Mouse (Mus musculus) heart, adult 8-10 months (tissue): ENCODE results near the gene Ern1. TPM values are rescaled to one million over a fixed set of nuclear protein-coding genes. Genes with fewer than 3 reads are reported as not detected.
A peak's percentile ranks its signal among the peaks of the same experiment; 100 is the strongest.

Experiments used
- DNase-seq: peaks from one replicate; pipeline ENCODE4 v3.0.0; 2022; ENCODE audit warnings: low spot score
- total RNA-seq, 4 experiments: library from RNA; stranded (reverse); gene quantifications; 2 replicates each; pipeline ENCODE4 v1.2.4; 2022

The Ern1 gene
- 10 to 100 TPM; 10.2 to 14.0 (median 12.8) TPM for total RNA-seq

- DNase-seq, result peak; percentile 97
These were observed at the start of gene Ern1 for GRCm38 (mm10) chr11:106487733-106488115. Gene Ern1, minus strand, starts transcription at chr11:106487852.

DNA sequence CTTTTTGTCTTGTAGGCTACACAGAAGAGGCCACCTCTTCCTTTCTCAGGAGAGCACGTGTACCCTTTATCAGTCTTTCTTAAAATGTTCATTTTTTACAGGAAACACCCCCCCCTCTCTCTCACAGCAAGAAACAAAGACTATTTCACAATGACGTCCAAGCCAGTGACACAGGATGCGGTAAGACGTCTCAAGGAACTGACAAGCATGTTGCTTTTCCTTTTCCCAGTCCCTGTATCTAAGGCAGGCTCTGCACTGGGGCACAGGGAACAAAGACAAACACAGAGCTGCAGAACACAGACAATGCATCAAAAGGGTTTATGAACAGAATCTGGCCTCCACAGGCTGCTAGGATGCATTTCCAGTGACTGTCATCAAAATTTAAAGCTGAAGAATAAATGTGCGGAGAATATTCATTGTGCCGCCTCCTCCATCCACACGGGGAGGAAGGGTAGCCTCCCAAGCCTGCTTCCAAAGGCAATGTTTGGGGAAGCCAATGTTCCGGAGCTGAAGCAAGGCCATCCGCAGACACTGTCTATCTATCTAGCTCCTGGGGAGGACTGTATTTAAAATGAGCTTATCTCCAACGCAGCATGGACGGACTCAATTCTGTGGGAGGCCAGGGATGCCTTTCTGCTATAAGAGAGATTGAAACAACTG, 48.7 kb upstream of the Ern1 start:
- DNase-seq, result no peak

- no peak for DNase-seq
These were observed 48.1 kb upstream of the Ern1 start for GRCm38 (mm10) chr11:106535660-106536252.

DNA sequence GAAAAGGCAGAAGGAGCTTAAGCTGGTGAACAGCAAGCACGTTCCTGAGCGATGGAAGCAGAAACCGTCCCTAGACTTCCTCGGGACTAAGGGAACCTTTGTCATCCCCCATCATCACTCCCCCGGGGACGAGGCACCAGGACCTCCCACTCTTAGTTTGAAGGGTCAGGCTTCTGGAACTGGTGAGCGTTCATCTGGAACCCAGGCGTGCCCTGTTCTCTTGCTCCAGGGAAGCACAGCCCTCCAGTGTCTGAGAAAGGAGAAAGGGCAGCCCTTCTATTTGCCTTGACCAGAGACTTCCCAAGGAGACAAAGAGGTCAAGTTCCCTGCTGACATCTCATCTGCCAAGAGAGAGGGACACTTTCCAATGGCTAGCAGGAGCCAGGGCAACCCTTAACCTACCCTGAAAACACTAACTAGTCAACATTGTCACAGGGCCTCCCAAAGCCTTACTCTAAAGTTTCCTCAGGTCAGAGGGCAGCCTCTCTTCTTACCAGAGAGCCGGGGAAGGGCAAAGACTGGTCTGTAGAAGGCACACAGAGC, 44.7 kb upstream of the Ern1 start:
- DNase-seq, result no peak

GRCm38 (mm10) chr11:106529786-106530185, 42.1 kb upstream of the Ern1 start:
- DNase-seq, result no peak

DNA sequence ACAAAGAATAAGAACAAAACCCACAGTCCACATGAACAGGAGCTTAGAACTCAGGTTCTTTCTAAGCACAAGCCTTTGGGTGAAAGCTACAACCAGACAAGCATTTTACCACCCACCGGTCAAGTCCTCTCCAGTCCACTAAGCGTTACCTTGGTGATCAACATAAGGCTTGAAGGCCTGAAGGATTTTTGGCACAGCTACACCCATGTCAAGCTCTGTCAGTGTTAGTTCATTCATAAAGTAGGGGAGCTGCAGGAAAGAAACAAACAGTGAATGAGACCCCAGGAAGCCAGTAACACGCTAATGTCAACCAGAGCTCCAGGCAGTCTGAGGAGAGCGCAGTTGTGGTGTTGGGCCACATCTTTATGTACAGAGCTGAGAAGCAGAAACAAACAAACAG, 41.5 kb upstream of the Ern1 start:
- no peak for DNase-seq

- no peak for DNase-seq
These were observed 40.3 kb upstream of the Ern1 start for GRCm38 (mm10) chr11:106527926-106528325.

DNA sequence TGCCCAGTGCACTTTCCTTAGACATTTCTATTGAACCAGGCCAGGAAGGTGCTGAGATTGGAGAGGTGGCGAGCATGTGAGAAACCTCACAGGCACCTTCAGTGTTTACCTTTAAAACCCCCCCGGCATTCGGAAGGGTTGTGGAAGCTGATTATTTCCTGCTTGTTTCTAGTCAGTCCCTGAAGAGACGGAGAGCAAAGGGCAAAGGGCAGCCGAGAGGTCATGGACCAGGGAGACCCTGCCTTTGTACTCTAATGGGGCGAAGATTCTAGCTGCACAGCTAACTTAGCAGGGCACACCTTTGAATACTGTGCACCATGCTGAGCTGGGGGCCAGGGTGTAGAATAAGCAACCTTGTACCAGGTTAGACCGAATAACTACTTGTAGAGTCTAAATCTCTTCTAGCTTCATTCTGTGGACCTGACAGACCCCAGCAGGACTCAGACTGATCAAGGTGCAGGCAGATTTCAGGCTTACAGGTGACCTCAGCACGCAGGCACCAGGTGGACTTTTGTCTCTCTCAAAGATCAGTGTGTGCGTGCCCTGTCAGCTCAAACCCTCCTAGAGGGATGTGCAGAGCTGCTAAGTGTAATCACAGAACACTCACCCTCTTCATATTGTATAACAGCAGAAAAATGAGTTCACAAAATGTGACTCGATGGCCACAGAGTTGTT, 39.6 kb upstream of the Ern1 start:
- DNase-seq, result no peak

DNA sequence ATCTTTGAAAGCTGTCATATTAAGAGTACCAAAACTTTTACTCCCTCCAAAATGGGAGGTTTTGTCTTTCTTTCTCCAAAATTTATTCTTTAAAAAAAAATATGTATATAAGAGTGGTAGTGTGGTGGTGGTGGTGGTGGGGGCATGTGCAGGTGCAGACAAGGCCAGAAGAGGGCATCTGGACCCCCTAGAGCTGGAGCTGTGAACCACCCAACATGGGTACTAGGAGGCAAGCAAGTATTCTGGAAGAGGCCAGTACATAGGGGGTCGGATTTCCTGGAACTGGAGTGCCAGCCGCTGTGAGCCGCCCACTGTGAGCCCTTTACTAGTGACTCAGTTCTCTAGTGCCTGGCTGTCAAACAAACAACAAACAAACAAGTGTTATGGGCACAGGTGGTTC, 34.9 kb upstream of the Ern1 start:
- no peak for DNase-seq

- peak; percentile 53 for DNase-seq
These were observed 34.0 kb upstream of the Ern1 start for GRCm38 (mm10) chr11:106521612-106522011.

DNA sequence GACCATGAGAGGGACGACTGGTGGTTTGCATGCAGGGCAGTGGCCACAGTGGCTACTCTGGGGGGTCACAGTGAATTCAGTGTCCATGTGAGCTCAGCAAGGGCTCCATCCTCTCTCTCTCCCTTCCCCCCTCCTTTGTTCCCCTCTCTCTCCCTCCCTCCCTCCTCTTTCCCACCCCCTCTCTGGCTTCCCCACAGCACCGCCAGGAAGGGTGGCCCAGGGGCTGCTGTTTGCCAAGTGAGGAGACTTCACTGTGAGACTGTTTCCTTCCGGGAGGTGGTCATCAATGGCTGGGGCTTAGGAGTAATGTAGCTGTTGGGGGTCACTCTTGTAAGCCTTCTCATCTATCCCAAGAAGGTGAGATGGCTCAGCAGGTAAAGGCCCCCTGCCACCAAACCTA, 32.8 kb upstream of the Ern1 start:
- DNase-seq, result no peak

GRCm38 (mm10) chr11:106519519-106519918, 31.9 kb upstream of the Ern1 start:
- DNase-seq, result no peak

GRCm38 (mm10) chr11:106518391-106518790, 30.7 kb upstream of the Ern1 start:
- DNase-seq, result no peak

GRCm38 (mm10) chr11:106515079-106515745, 27.6 kb upstream of the Ern1 start:
- no peak for DNase-seq

DNA sequence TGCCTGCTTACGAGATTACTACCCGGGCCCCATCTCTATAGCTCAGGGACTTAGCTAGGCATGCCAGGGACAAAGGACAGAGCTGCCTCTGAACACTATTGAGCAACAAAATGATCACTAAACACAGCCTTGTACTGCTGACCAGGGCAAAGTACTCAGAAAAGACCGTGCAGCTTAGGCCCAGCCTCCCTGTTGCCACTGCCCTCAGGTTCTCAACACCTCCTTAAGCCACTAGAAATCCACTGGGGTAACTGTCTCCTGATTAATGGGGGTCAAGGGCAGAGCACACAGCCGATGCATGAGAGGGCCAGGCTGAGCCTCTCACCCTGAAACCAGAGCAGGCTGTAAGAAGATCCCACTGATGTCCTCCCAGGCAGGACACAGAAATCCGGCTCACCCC, 26.8 kb upstream of the Ern1 start:
- DNase-seq, result no peak

GRCm38 (mm10) chr11:106513166-106513565, 25.5 kb upstream of the Ern1 start:
- DNase-seq, result peak; percentile 26

DNA sequence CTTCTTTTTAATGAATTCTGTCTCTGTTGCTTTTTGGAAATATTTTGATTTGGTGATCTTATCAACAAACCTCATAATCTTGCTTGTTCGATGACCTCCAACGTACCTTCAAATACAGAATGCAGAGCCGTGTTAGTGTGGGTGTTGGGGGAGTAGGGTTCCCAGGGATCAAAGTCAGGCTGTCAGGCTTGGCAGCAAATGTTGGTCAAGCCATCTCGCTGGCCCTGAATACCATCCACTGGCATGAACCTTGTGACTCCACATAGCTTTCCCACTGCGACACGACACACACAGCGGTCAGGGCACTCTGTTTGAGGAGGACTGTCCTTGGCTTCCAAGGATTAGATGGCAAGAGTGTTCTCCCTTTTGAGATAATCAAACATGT, 24.3 kb upstream of the Ern1 start:
- no peak for DNase-seq

GRCm38 (mm10) chr11:106511236-106512005, 23.8 kb upstream of the Ern1 start:
- no peak for DNase-seq

DNA sequence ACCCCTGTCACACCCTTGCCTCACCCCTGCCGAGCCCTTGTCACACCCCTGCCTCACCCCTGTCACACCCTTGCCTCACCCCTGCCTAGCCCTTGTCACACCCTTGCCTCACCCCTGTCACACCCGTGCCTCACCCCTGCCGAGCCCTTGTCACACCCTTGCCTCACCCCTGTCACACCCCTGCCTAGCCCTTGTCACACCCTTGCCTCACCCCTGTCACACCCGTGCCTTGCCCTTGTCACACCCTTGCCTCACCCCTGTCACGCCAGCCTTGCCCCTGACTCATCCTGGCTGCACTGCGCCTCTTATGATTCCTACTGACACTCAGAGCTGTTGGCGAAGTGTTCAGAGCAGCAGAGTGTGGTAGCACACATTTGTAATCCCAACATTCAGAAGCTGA, 20.0 kb upstream of the Ern1 start:
- DNase-seq, result no peak

DNA sequence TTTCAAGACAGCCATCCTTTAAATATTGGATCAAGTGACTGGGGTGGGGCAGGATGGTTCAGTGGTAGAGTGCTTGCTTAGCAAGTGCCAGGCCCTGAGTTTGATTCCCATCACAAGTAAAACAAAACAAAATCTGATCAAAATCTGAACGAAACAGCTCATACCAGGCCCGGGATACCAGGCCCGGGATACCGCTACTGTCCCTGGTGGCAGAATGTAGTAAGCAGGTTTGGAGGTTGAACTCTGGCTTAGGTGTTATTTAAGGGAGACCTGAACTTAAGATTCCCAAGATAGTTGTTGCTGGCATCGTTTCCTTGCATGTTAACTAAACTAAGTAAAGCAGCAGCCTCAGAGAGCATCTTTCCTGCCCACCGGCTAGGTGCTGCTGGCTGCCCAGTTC, 18.6 kb upstream of the Ern1 start:
- no peak for DNase-seq

DNA sequence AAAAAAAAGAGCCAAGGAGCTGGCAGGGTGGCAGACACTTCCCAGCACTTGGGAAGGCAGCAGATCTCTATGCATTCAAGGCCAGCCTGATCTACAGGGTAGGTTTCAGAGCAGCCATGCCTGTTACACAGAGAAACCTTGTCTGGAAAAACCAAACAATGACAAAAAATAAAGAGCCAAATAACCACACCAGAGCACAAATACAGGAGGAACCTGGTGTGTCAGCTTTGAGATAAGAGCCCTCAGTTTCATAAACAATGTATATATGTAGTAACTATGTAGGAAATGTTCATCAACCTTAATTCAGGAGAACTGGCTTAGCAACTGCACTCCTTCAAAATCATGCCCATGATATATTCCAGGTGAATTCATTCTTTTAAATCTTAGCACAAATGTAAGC, 16.5 kb upstream of the Ern1 start:
- no peak for DNase-seq

DNA sequence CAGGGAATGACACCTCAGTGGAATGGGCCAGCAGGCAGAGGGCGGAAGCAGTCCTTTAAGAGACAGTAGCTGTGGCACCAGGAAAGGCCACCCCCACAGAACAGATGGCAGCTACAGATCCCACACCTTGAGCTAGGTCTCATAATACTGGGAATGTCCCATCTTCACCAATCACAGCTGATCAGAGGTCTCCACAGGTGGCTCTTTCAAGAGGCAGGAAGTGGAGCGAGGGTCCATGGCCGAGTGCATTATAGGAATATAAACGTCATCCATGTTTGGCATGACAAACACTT, 15.7 kb upstream of the Ern1 start:
- no peak for DNase-seq
